Mouse (Mus musculus) ES-Bruce4 (cell line): ENCODE data around the gene Apoc3. TPM values are rescaled to one million over a fixed set of nuclear protein-coding genes. Genes with fewer than 3 reads are reported as not detected.
A peak's percentile ranks its signal among the peaks of the same experiment; 100 is the strongest.

Source experiments
- H3K27ac ChIP-seq: 2 replicates; pipeline ENCODE4 v1.5.1; 2012; ENCODE audit warnings: low read length, inconsistent platforms; ENCODE audit not compliant: insufficient read depth
- H3K27me3 ChIP-seq: 2 replicates; pipeline ENCODE4 v1.6.1; 2012; ENCODE audit warnings: mild to moderate bottlenecking, low read length, inconsistent platforms; ENCODE audit not compliant: control insufficient read depth, poor library complexity, insufficient read depth, severe bottlenecking
- H3K36me3 ChIP-seq: 2 replicates; pipeline ENCODE4 v1.6.1; 2012; ENCODE audit warnings: inconsistent platforms, mild to moderate bottlenecking, low read length, moderate library complexity; ENCODE audit not compliant: control insufficient read depth, poor library complexity, insufficient read depth, severe bottlenecking
- H3K4me1 ChIP-seq: one replicate; pipeline ENCODE4 v1.8.1; 2011; ENCODE audit warnings: low read length; ENCODE audit not compliant: control insufficient read depth, insufficient read depth
- H3K4me3 ChIP-seq: 2 replicates; pipeline ENCODE4 v1.5.1; 2011; ENCODE audit warnings: low read depth, mild to moderate bottlenecking, low read length
- H3K9ac ChIP-seq: 2 replicates; pipeline ENCODE4 v1.6.1; 2012; ENCODE audit warnings: low read depth, mild to moderate bottlenecking, inconsistent platforms; ENCODE audit not compliant: poor library complexity, severe bottlenecking
- H3K9me3 ChIP-seq: replicated peaks from 2 replicates; pipeline ENCODE4 v1.6.1; 2012; ENCODE audit warnings: mild to moderate bottlenecking, low read length, inconsistent platforms; ENCODE audit not compliant: control insufficient read depth, poor library complexity, insufficient read depth, severe bottlenecking
- CTCF ChIP-seq: IDR thresholded peaks from one replicate; pipeline ENCODE4 v1.8.1; 2011; ENCODE audit warnings: low read depth, low read length
- EP300 ChIP-seq: IDR thresholded peaks from 2 replicates; pipeline ENCODE4 v1.6.1; 2011; ENCODE audit warnings: low read depth, low read length; ENCODE audit not compliant: insufficient read depth
- POLR2A ChIP-seq: IDR thresholded peaks from one replicate; pipeline ENCODE4 v1.8.1; 2011; ENCODE audit warnings: low read length; ENCODE audit not compliant: insufficient read depth
- polyA plus RNA-seq: library from polyadenylated mRNA; stranded (reverse); fragments of >200 nt; gene quantifications from 2 replicates; pipeline ENCODE4 v1.2.4, GENCODE M21; 2011; ENCODE audit warnings: low read depth; ENCODE audit not compliant: missing spikeins, insufficient read depth, insufficient read length

Gene Apoc3
- polyA plus RNA-seq, 1 experiment, result not detected

DNA sequence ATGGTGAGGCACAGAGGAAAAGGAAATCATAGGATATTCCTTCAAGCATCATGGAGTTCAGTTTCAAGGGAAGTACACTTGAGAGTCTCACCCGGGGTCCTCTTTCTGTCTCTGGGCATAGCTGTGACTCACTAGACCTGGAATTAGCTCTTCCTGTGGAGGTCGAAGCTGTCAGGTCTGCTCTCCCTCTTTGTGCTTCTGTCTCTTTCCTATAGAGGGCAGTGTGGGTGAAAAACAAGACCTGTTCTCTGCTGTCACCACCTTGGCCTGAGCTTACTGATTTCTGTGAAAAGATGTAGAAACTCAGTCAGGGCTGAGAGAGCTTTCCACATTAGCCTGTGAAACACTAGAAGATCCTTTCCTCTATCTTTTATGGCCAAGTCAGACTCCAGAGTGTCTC is 50.2 kb downstream of the Apoc3 start:
- H3K9ac ChIP-seq, result no peak overlapping the region
- no peaks in the 10 kb centered on the region for H3K9me3 ChIP-seq
- H3K4me3 ChIP-seq, result no peak overlapping the region
- peak; percentile 20 for TF ChIP-seq CTCF
- TF ChIP-seq POLR2A, result no peak
- no peak overlapping the region for H3K27ac ChIP-seq
- no peaks in the 10 kb centered on the region for H3K36me3 ChIP-seq
- no peaks in the 10 kb centered on the region for H3K27me3 ChIP-seq
- H3K4me1 ChIP-seq, result no peaks in the 10 kb centered on the region

DNA sequence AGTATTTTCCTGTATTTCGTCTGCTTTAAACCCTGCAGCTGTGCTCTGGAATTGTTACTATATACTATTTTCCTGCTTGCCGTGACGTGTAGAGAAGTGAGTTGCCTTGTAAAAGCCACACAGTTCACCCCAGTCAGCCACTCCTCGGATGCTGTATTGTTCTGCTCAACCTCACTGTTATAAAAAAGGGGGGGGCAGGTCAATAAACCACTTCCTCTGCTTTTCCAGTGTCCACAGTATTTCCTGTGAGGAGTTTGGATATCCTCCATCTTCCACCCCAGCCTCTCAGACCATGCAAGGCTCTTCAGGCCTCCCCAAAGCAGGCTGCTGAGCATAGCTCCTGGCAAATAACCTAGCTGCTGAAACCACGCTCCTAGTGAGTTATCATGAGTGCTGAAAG is 50.9 kb downstream of the Apoc3 start:
- H3K4me3 ChIP-seq, result no peak overlapping the region
- TF ChIP-seq POLR2A (no peak), EP300 (no peak), CTCF (no peak)
- no peak overlapping the region for H3K27ac ChIP-seq
- no peaks in the 10 kb centered on the region for H3K9me3 ChIP-seq
- no peaks in the 10 kb centered on the region for H3K27me3 ChIP-seq
- H3K9ac ChIP-seq, result no peak overlapping the region
- no peaks in the 10 kb centered on the region for H3K36me3 ChIP-seq
- no peaks in the 10 kb centered on the region for H3K4me1 ChIP-seq

Other genes with a start within 250 kb of the Apoc3 start
- 76.6 and 77.0 TPM in 2 replicates for gene Pafah1b2, start 222.9 kb downstream of the Apoc3 start, polyA plus RNA-seq
- gene Sik3, start 222.8 kb downstream of the Apoc3 start, polyA plus RNA-seq, result 23.2 and 28.1 TPM in 2 replicates
- not detected in 2 replicates for gene Apoa1, start 7.1 kb downstream of the Apoc3 start, polyA plus RNA-seq
- gene Apoa4, start 5.1 kb upstream of the Apoc3 start, polyA plus RNA-seq, result not detected in 2 replicates
- gene Apoa5, start 33.0 kb upstream of the Apoc3 start, polyA plus RNA-seq, result not detected in 2 replicates
- gene Zpr1, start 37.4 kb upstream of the Apoc3 start, polyA plus RNA-seq, result 69.0 and 69.1 TPM in 2 replicates
- gene Bud13, start 47.4 kb upstream of the Apoc3 start, polyA plus RNA-seq, result 26.4 and 28.5 TPM in 2 replicates
- not detected in 2 replicates for gene 4931429L15Rik, start 84.3 kb upstream of the Apoc3 start, polyA plus RNA-seq